Mouse (Mus musculus): ENCODE measurements around the gene Gm38655.

DNA sequence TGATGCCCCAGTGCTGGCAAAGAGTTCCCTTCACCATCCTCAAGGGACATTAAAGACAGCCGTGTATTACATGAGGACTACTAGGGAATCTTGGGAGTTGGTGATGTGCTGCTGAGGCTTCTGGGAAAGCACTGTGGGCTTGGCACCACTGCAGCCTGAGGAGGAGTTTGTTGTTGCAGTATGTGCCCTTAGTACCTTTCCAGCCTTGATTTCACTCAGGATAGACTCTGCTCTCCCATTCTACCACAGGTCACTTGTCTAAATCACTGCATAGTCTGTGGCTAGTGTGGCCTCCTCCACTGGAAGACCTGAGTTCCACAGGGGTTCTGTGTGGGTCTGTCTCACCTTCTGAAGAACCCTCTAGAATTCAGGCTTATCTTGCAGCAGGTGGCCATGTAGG is 45.5 kb upstream of the Gm38655 start:
- TF ChIP-seq POLR2A (IDR thresholded peaks at IDR 0.05; ENCODE audit: low read depth, low read length), result no peak
- no peak for TF ChIP-seq CTCF (conservative IDR thresholded peaks at IDR 0.05; ENCODE audit: insufficient read depth, insufficient read length, low read depth, low read length)
